Mouse (Mus musculus): ENCODE data around the gene Cercam.
A peak's percentile ranks its signal among the peaks of the same experiment; 100 is the strongest.
"Not testable (repeated sequence)": the region's sequence is repeated elsewhere in the genome, so short reads cannot be mapped to it uniquely, and the experiment has no call there.

Gene Cercam

GRCm38 (mm10) chr2:29855585-29856210 is 13.3 kb upstream of the Cercam start:
- no peak for DNase-seq

DNA sequence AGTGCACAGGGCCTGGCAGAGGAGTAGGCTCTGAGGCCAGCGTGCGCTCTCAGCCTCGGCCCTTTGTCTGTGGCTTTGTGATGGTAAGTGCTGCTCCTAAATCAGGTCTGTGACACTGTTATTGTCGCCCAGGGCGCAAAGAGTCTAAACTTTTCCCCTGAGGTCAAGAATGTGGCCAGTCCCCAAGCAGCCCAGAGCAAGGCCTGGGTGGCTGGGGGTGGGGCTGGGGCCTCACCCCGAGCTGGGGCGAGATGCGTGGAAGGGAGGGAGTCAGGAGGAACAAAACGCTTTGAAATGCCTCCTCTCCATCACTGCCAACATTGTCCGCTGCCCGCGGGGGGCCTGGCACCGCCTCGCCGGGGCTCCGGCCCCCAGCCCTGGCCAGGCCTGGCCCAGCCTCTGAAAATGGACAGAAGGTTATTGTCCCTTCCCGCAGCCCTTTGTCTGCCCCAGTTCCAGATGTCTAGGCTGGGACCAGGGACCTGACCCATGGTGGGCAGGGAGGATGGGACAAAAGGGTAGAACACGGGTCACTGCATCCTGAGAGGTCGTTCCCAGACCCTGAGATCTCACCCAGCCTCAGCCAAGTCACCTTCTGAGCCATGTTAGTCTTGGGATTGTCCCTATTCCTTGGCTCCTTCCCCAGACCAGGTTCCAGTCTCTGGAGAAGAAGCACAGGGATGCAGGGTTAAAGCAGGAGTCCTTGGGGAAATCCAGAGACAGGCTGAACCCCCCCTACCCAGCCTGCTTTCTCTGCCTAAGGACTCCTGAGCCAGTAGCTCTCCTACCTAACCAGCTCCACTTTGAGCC is 12.3 kb upstream of the Cercam start:
- DNase-seq, result no peak

- no peak for DNase-seq
These were observed 11.6 kb upstream of the Cercam start for GRCm38 (mm10) chr2:29857341-29857740.

DNA sequence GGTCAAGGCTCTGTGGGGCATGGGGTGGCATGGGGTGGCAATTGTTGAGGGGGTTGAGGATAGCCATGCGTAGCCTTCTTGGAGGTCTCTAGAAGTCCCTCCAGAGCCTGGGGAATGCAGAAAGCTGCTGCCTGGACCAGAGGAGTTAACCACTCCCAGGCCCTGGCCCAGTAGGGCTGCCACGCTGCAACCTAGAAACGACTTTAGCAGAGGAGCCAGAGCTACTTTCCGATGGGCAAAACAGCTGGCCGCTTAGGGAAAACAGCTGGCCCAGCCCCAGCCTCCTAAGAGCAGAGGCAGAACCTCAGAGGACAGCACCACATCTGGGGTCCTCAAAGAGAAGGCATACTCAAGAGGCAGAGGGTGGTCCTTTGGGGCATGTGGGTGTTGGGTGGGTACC is 11.0 kb upstream of the Cercam start:
- no peak for DNase-seq

- peak in 1 of 2 experiments; percentile 50 for DNase-seq
These were observed 10.1 kb upstream of the Cercam start for GRCm38 (mm10) chr2:29858748-29859473.

- DNase-seq, result no peak
These were observed 3.8 kb upstream of the Cercam start for GRCm38 (mm10) chr2:29865125-29865524.

DNA sequence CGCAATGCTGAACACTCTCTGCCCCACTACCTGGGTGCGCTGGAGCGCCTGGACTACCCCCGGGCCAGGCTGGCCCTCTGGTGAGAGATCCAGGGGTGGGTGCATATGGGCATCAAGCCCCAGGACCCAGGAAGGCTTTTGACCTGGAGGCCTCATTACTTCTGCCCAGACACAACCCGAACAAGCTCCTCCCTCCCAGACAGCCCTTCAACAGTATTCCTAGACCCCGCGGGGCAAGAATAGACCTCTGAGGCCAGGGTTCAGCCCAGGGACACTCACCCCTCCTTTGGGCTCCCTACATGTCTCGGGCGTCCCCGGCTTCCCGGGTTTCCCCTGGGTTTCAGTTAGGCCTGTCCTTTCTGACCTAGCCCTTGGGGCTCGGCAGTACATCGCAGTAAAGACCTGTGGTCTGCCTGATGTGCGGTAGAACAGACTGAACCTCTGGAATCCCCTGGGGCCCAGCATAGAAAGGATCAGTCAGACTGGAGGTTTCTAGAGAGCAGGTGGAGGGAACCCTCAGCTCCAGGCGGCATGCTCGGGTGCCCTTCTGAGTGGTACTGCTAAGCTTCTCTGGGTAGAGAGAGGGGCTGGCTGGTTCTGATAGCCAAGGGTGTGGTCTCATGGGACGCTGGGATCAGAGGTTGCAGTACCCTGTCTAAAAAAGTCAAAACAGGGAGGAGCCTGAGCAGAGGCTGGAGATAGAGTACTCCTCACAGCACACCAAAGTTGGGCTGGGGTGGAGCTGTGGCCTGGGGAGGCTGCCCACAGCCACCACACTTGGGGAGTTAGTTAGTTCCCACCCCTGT is 885 bp downstream of the Cercam start:
- no peak for DNase-seq

GRCm38 (mm10) chr2:29872581-29873295 is 3.8 kb downstream of the Cercam start:
- peak; percentile 60 to 62 for DNase-seq

DNA sequence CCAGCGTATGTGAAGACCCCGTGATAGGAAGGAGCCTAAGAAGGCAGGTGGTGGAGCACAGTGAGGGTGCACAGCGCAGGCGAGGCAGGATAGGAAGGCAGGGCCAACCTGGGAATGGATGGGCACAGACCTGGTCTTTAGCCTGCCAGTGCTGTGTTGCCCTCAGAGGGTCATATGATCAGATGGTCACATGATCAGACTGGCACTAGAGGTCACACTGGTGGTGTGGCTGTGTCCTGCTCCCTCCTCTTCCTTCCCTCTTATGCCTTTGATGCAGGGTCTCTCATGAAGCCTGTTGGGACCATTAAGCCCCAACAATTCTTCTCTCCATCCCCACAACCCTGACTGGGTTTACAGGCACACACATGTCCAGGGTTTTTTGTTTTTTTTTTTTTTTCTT is 4.8 kb downstream of the Cercam start:
- no peak for DNase-seq

DNA sequence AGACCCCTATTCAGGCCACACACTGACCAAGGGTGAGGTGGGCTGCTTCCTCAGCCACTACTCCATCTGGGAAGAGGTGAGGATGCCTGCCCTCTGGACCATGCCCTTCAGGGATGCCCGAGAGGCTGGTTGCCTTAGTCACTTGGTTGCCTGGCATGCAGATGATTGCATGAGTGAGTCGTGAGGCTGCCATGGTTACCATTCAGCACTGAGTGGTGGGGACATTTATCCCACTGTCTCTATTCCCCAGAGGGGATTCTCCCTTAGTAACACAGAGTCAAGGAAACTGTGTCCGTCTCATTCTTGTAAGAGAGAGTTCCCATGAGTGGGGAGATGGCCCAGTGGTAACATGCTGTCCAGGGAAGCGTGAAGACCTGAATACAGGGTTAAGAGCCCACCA is 9.1 kb downstream of the Cercam start:
- no peak for DNase-seq

DNA sequence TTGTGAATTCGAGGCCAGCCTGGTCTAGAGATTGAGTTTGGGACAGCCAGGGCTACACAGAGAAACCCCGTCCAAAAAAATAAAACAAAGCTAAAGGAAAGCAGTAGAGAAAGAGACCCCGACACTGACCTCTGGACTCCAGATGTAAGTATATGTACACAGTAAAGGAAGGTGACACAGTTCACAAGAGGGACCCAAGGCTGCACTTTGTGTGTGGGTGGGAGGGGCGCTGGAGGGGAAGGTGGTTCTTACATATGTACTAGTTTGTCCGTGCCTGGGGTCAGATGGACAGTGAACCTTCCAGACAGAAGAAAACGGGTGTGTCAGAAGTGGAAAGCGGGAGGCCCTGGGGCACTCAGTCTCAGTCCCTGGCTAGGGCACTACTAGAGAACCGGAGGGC is 10.2 kb downstream of the Cercam start:
- no peak for DNase-seq

GRCm38 (mm10) chr2:29879964-29880830 is 11.2 kb downstream of the Cercam start:
- no peak for DNase-seq

GRCm38 (mm10) chr2:29886659-29887292 is 17.8 kb downstream of the Cercam start:
- not testable (repeated sequence) for DNase-seq

- DNase-seq, result peak; percentile 100
These were observed 20.3 kb downstream of the Cercam start, which contains the start of gene Odf2 for GRCm38 (mm10) chr2:29889066-29889944. Gene Odf2 (plus strand): TSS chr2:29889221.

GRCm38 (mm10) chr2:29889991-29890833 is 21.2 kb downstream of the Cercam start:
- peak; percentile 85 to 88 for DNase-seq

GRCm38 (mm10) chr2:29891773-29892172 is 22.8 kb downstream of the Cercam start:
- DNase-seq, result peak; percentile 35 to 50

DNA sequence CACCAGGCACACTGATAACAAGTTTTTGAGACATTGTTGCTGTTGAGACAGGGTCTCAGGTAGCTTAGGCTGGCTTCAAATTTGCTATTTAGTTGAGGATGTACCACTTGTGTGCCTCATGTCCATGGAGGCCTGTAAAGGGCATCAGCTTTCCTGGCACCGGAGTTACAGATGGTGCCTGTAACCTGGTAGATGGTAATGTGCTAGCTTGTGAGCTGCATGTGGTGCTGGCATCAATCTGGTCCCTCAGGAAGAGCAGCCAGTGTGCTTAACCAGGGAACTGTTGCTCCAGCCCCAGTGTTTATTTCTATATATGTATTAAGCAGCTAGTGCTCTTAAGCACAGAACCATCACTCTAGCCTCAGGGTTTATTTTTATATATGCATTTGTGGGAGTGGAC is 27.1 kb downstream of the Cercam start:
- DNase-seq, result peak in 1 of 2 experiments; percentile 26

DNA sequence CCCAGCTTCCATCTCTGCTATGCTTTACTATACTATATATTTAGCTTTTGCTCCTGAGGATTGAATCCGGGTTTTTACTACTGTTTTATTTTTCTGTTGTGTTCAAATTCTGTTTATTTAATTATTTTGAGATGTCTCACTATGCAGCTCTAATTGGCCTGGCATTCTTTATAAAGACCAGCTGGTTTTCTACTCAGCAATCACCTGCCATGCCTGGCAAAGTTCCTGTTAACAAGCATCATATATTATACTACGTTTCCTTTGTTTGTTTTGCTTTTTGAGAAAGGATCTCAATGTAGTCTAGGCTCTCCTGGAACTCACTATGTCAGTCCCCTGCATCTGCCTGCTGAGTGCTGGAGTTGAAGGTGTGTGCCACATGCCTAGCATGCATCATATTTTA is 28.4 kb downstream of the Cercam start:
- peak in 1 of 2 experiments; percentile 28 for DNase-seq
